In the genomic region with DNA sequence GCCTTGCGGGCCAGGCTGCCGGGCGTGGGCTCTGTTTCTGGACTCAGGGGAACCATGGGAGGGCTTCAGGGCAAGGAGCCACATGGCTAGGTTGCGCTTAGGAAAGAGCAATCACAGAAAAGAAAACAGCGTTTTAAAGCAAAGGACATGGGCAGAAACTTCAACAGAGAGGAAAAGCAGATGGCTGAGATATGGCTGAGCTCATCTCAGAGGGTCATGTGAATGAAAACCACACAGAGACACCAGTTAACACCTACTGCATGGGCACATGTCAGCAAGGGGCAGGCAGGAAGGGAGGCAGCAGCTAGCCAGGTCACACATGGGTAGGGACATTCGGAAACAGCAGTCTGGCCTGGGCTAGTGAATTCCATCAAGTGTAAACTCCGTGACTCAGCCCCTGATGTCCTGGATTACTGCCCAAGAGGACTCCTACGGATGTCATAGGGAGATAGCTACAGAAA, we compare ENCODE assay signal across 11 mouse cellular contexts. TPM values are rescaled to one million over a fixed set of nuclear protein-coding genes. Genes with fewer than 3 reads are reported as not detected.
DNase-seq lines count a peak whose midpoint lies in the region; TF ChIP-seq lines count a peak whose summit lies in the region.
"Had no signal": no experiment of that assay in that cellular context is flagged by ENCODE, and none has a peak within 500 bp of the region (broad histone marks: within the 10 kb centered on the region; RNA-seq: fewer than 3 reads in every experiment).

No protein-coding gene starts in this region.

- no peaks in the 10 kb centered on the region for H3K79me3 ChIP-seq in C2C12 (ENCODE audit: low read depth)

- H3K4me3 ChIP-seq in C2C12 (ENCODE audit: insufficient read depth, poor library complexity, severe bottlenecking) = no peak overlapping the region
- no peak overlapping the region for H3K4me3 ChIP-seq in gastrocnemius, adult 2 months

- intact Hi-C loops in gastrocnemius, adult 2 months (cut with DNase I) = no loop called here
- intact Hi-C loops in heart, postnatal 10 days (cut with DNase I) = no loop called here

- H3K27ac ChIP-seq in gastrocnemius, adult 2 months = peak overlapping the region; percentile 78

- TF ChIP-seq CTCF in C2C12 (IDR thresholded peaks at IDR 0.05; ENCODE audit: control insufficient read depth, insufficient read depth, insufficient read length) = no peak
- no peak for TF ChIP-seq CTCF in gastrocnemius, adult 2 months (IDR thresholded peaks at IDR 0.05)

- no peaks in the 10 kb centered on the region for H3K27me3 ChIP-seq in C2C12 (ENCODE audit: control insufficient read depth, insufficient read depth, insufficient read length)

- no peaks in the 10 kb centered on the region for H3K36me3 ChIP-seq in C2C12 (ENCODE audit: control insufficient read depth, insufficient read depth)

- DNase-seq in cerebellum, postnatal 10 days = peak; percentile 57 to 66
- no peak for DNase-seq in cerebellum, postnatal 4 days (ENCODE audit: low spot score in 2 of 2)
- DNase-seq in gastrocnemius, adult 2 months = peak; percentile 82
- DNase-seq in heart, postnatal 10 days = peak; percentile 64 to 68
- DNase-seq in kidney, postnatal 25 days = no peak
- no peak for DNase-seq in spleen, postnatal 36 days (ENCODE audit: low spot score in 2 of 2)
- DNase-seq in cerebellum, adult 8-10 months = no peak
- DNase-seq: kidney, adult 18-20 months had no signal

- no peaks in the 10 kb centered on the region for H3K79me2 ChIP-seq in C2C12 (ENCODE audit: control insufficient read depth, insufficient read depth)

- peak overlapping the region; percentile 4 for H3ac ChIP-seq in C2C12 (ENCODE audit: control insufficient read depth, insufficient read length, low read depth)

TF ChIP-seq in C2C12, 6 proteins besides CTCF, POLR2A, EP300 and RAD21:
- TF ChIP-seq MYOG (IDR thresholded peaks at IDR 0.05; ENCODE audit: control insufficient read depth, extremely low read depth, insufficient read length) = no peak
- peak; percentile 99 for TF ChIP-seq MAX (IDR thresholded peaks at IDR 0.05)
- TF ChIP-seq USF1 (IDR thresholded peaks at IDR 0.05; ENCODE audit: low read depth) = peak; percentile 73
- TF ChIP-seq FOSL1 (IDR thresholded peaks at IDR 0.05; ENCODE audit: insufficient read depth, low read length, poor library complexity, severe bottlenecking) = no peak
- no peak for TF ChIP-seq CEBPB (IDR thresholded peaks at IDR 0.05; ENCODE audit: low read depth)
- peak; percentile 58 for TF ChIP-seq MYOD1 (IDR thresholded peaks at IDR 0.05; ENCODE audit: control insufficient read depth, insufficient read length, low read depth)
TF ChIP-seq in C2C12: peak in this region for 3.

RNA-seq across cellular contexts. Expression of a gene that starts 10.3 kb away (rescaled TPM):
- 91.6 TPM for polyA plus RNA-seq in C2C12 (2012; fragmentation: generic; extraction: Trizol)
- total RNA-seq in gastrocnemius, adult 2 months (2021) = 10 to 100 TPM; 43.6 to 64.7 TPM
- total RNA-seq in heart, postnatal 10 days (2021) = 100 to 1,000 TPM; 143 to 154 TPM
- total RNA-seq: common myeloid progenitor, adult 5-6 weeks; megakaryocyte progenitor cell, adult 5-6 weeks had no signal

RNA-seq across cellular contexts. Expression of a gene that starts 45.4 kb away (rescaled TPM):
- polyA plus RNA-seq in C2C12 (2012; fragmentation: generic; extraction: Trizol) = 1.1 TPM
- total RNA-seq in gastrocnemius, adult 2 months (2021) = 1 to 10 TPM; 5.1 to 6.5 TPM
- 10 to 100 TPM in 1 of 2 experiments, 1 to 10 TPM in 1; 9.4 to 12.6 TPM for total RNA-seq in heart, postnatal 10 days (2021)

Comparison
In these comparisons a context has a peak if more than half of its experiments do, and no peak if none do; other contexts are left out.
1. DNase-seq: peak in cerebellum, postnatal 10 days (2 of 2), gastrocnemius, adult 2 months (single experiment) and heart, postnatal 10 days (2 of 2); none in cerebellum, postnatal 4 days (0 of 2), kidney, postnatal 25 days (0 of 2), spleen, postnatal 36 days (0 of 2) and cerebellum, adult 8-10 months (single experiment).